Mouse (Mus musculus) forebrain, embryonic 15.5 days (tissue): ENCODE data around the gene Wdr54. TPM values are rescaled to one million over a fixed set of nuclear protein-coding genes. Genes with fewer than 3 reads are reported as not detected.
A peak's percentile ranks its signal among the peaks of the same experiment; 100 is the strongest.

ENCODE experiments used
- ATAC-seq: fragments of 200-750 bp; cut with Nextera tagmentation; replicated peaks from 2 replicates; pipeline ENCODE4 v1.8.0; 2017; ENCODE audit warnings: mild to moderate bottlenecking, moderate TSS enrichment, moderate library complexity
- H3K27ac ChIP-seq: fragments of 300-500 bp; sonication (generic); replicated peaks from 2 replicates; pipeline ENCODE4 v1.5.1; 2015; ENCODE audit warnings: mild to moderate bottlenecking, inconsistent platforms
- H3K27me3 ChIP-seq: fragments of 300-500 bp; sonication (generic); 2 replicates; pipeline ENCODE4 v1.6.1; 2015; ENCODE audit warnings: inconsistent platforms
- H3K36me3 ChIP-seq: fragments of 300-500 bp; sonication (generic); 2 replicates; pipeline ENCODE4 v1.6.1; 2015; ENCODE audit warnings: mild to moderate bottlenecking, inconsistent platforms
- H3K4me1 ChIP-seq: fragments of 300-500 bp; sonication (generic); 2 replicates; pipeline ENCODE4 v1.6.1; 2015; ENCODE audit warnings: inconsistent platforms
- H3K4me2 ChIP-seq: fragments of 300-500 bp; sonication (generic); replicated peaks from 2 replicates; pipeline ENCODE4 v1.6.1; 2015; ENCODE audit warnings: mild to moderate bottlenecking, inconsistent platforms
- H3K4me3 ChIP-seq: fragments of 300-500 bp; sonication (generic); 2 replicates; pipeline ENCODE4 v1.5.1; 2015; ENCODE audit warnings: mild to moderate bottlenecking, inconsistent platforms
- H3K9ac ChIP-seq: fragments of 300-500 bp; sonication (generic); replicated peaks from 2 replicates; pipeline ENCODE4 v1.6.1; 2015; ENCODE audit warnings: mild to moderate bottlenecking, inconsistent platforms
- H3K9me3 ChIP-seq: fragments of 300-500 bp; sonication (generic); 2 replicates; pipeline ENCODE4 v1.6.1; 2016; ENCODE audit warnings: inconsistent platforms
- WGBS: fragments of 180-500 bp; shearing (Covaris S2); methylation state at CpG from one replicate; pipeline ENCODE4 v1.1.7; 2015; ENCODE audit warnings: mixed read lengths; 5-methylcytosine and 5-hydroxymethylcytosine counted together
- polyA plus RNA-seq: library from polyadenylated mRNA; unstranded; fragments of >200 nt; fragmentation: Nextera tagmentation; extraction: Ambion mirVana; gene quantifications from 2 replicates; pipeline ENCODE4 v1.2.1, GENCODE M21; 2015

The Wdr54 gene
- polyA plus RNA-seq, 1 experiment from 2014 or later = 18.3 TPM

DNA sequence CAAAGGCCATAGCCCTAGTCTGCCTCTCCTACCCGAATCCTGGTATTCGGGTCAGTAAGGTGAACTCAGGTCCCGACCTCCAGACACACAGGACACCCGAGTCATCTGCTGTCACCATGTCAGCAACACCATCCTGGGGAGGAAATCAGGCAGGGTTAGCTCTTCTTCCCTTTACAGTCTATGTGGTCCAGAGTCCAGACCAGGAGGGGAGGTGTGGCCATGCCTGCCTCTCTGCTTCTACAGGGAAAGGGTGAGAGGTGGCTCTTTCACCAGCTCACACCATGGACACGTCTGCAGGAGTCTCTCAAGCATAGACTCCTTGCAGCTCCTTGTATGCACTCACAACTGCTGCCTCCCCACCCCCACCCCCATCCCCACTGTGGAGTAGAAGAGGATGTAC, 2.7 kb downstream of the Wdr54 start:
- no peak overlapping the region for H3K9ac ChIP-seq
- WGBS = 78% methylated on average over 5 of the region's 5 CpGs

DNA sequence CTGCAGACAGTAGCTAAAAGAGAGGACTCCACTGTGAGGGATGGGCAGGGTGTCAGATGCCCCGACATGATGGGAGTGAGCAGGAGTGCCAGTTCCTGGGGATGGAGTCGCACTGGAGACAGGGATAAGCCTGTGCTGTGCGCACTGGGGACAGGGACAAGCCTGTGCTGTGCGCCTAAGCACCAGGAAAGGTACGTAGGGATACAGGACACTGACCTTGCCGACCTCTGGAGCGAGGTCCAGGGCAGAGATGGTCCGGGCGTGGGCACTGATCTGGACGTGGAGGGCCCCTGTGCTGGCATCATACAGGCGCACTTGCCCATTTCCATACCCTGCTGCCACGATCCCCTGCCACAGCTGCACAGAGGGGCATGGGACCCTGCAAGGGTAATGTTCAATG, 3.2 kb downstream of the Wdr54 start:
- no peak overlapping the region for H3K9ac ChIP-seq
- peaks cover 5% of the 10 kb centered on the region; the same call in 1 of the 2 replicates for H3K36me3 ChIP-seq
- WGBS = 86% methylated on average over 12 of the region's 12 CpGs
- H3K4me1 ChIP-seq = peaks cover 20% of the 10 kb centered on the region
- no peak for ATAC-seq
- no peak overlapping the region for H3K4me2 ChIP-seq
- no peaks in the 10 kb centered on the region for H3K27me3 ChIP-seq
- no peaks in the 10 kb centered on the region for H3K9me3 ChIP-seq
- H3K4me3 ChIP-seq = no peak overlapping the region
- H3K27ac ChIP-seq = no peak overlapping the region

More for the DNA sequence above, 2.7 kb downstream of the Wdr54 start:
- Histone ChIP-seq H3K4me1 (peaks cover 20% of the 10 kb centered on the region), H3K36me3 (peaks cover 5% of the 10 kb centered on the region; the same call in 1 of the 2 replicates), H3K9me3 (no peaks in the 10 kb centered on the region), H3K4me3 (no peak overlapping the region), H3K27me3 (no peaks in the 10 kb centered on the region), H3K27ac (no peak overlapping the region), H3K4me2 (no peak overlapping the region)
- ATAC-seq = no peak

DNA sequence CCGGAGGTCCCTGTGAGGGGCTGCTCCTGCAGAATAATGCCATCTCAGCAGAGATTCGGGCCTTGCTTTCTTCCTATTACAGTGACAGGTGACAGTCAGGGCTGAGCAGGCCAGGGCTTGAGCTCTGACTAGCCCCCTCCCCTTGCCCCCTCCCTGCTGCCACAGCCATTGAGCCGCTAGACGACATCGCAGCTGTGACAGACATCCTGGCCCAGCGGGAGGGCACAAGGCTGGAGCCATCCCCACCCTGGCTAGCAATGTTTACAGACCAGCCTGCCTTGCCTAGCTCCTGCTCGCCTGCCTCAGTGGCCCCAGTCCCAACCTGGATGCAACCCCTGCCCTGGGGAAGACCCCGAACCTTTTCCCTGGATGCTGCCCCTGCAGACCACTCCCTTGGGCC, 4.5 kb downstream of the Wdr54 start:
- 23% methylated on average over 8 of the region's 8 CpGs for WGBS
- Histone ChIP-seq H3K9me3 (no peaks in the 10 kb centered on the region), H3K27ac (no peak overlapping the region), H3K4me3 (no peak overlapping the region), H3K27me3 (no peaks in the 10 kb centered on the region), H3K36me3 (peaks cover 5% of the 10 kb centered on the region; the same call in 1 of the 2 replicates), H3K4me2 (no peak overlapping the region), H3K9ac (no peak overlapping the region), H3K4me1 (peaks cover 20% of the 10 kb centered on the region)
- no peak for ATAC-seq

DNA sequence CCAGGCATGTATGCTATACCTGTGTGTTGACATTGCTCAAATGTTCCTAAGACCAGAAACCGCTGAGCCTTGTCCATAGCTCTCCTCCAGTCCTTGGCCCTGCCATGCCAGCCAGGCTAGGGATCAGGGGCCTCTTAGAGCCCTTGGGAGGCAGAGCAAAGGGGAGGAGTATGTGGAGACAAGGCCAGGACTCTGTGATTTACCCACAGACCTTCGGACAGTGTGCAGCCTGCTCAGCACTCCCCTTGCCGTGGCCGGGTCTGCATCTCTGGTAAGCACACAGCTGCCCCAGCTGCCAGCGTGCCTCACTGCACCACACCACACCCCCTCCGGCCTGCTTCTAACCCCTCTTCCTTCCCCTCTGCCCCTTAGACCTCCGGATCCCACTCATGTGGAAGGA, 8.9 kb downstream of the Wdr54 start:
- no peak overlapping the region for H3K9ac ChIP-seq
- 56% methylated on average over 7 of the region's 7 CpGs for WGBS

DNA sequence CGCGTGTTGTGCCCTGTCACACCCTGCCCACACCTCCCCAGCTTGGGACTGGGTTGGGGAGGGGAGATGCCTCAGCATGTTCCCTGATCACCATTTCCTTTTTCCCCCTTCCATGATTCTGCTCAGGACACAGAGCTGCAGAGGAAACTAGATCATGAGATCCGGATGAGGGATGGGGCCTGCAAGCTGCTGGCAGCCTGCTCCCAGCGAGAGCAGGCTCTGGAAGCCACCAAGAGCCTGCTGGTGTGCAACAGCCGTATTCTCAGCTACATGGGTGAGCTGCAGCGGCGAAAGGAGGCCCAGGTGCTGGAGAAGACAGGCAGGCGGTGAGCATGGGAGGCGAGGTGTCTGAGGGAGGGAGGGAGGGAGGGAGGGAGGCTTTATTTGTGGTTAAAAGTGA, 10.4 kb downstream of the Wdr54 start:
- Histone ChIP-seq H3K4me3 (no peak overlapping the region), H3K9ac (no peak overlapping the region), H3K4me2 (no peak overlapping the region), H3K27me3 (no peaks in the 10 kb centered on the region; the same call in 1 of the 2 replicates), H3K36me3 (no peaks in the 10 kb centered on the region), H3K4me1 (peaks cover 8% of the 10 kb centered on the region), H3K27ac (no peak overlapping the region), H3K9me3 (no peaks in the 10 kb centered on the region)
- 80% methylated on average over 9 of the region's 9 CpGs for WGBS
- no peak for ATAC-seq

More for the DNA sequence above, 8.9 kb downstream of the Wdr54 start:
- Histone ChIP-seq H3K27me3 (no peaks in the 10 kb centered on the region; the same call in 1 of the 2 replicates), H3K4me3 (no peak overlapping the region), H3K36me3 (no peaks in the 10 kb centered on the region), H3K9me3 (no peaks in the 10 kb centered on the region), H3K4me1 (peaks cover 2% of the 10 kb centered on the region), H3K27ac (no peak overlapping the region), H3K4me2 (no peak overlapping the region)
- ATAC-seq = no peak

DNA sequence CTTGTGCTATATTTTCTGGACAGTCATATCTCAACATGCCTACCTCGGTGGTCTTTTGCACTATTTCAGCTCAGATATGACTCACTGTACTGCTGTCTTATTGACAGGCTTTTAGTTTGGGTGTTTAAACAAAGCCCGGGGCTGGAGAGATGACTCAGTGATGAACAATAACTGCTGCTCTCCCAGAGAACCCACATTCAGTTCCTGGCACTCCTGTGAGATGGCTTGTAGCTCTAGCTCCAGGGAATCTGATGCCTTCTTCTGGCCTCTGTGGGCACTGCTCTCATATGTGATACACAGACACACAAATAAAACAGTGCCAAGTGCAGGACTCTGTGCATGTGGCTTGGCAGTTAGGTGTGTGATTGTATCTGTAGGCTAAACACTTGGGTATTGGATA, 11.0 kb downstream of the Wdr54 start:
- no peak overlapping the region for H3K4me2 ChIP-seq
- no peak overlapping the region for H3K9ac ChIP-seq
- 83% methylated on average over 2 of the region's 2 CpGs for WGBS
- no peak overlapping the region for H3K27ac ChIP-seq
- no peak for ATAC-seq
- H3K4me3 ChIP-seq = no peak overlapping the region
- no peaks in the 10 kb centered on the region; the same call in 1 of the 2 replicates for H3K27me3 ChIP-seq
- H3K9me3 ChIP-seq = no peaks in the 10 kb centered on the region
- no peaks in the 10 kb centered on the region for H3K36me3 ChIP-seq
- peaks cover 8% of the 10 kb centered on the region for H3K4me1 ChIP-seq

DNA sequence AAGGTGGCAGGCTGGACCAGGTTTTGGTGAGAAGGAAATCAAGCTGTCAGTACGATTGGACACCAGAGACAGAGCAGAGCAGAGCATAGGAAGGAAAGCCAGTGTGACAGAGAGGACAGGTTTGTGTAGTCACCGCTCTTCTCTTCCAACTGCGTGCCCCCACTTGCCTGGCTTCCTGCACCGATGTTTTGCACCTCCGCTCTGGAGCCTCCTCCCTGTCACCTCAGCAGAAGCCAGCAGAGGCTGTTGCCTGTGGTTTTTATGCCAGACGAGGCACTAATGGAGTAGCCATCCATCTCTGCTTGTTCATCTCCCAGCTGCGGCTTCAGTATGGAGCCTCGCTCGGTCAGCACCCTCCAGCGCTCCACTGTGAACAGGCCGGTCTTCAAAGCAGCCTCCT, 13.3 kb downstream of the Wdr54 start:
- Histone ChIP-seq H3K9ac (no peak overlapping the region), H3K4me2 (no peak overlapping the region), H3K27ac (no peak overlapping the region), H3K4me1 (peaks cover 14% of the 10 kb centered on the region), H3K4me3 (no peak overlapping the region), H3K9me3 (no peaks in the 10 kb centered on the region), H3K36me3 (no peaks in the 10 kb centered on the region), H3K27me3 (no peaks in the 10 kb centered on the region; the same call in 1 of the 2 replicates)
- ATAC-seq = no peak
- 50% methylated on average over 11 of the region's 11 CpGs for WGBS

DNA sequence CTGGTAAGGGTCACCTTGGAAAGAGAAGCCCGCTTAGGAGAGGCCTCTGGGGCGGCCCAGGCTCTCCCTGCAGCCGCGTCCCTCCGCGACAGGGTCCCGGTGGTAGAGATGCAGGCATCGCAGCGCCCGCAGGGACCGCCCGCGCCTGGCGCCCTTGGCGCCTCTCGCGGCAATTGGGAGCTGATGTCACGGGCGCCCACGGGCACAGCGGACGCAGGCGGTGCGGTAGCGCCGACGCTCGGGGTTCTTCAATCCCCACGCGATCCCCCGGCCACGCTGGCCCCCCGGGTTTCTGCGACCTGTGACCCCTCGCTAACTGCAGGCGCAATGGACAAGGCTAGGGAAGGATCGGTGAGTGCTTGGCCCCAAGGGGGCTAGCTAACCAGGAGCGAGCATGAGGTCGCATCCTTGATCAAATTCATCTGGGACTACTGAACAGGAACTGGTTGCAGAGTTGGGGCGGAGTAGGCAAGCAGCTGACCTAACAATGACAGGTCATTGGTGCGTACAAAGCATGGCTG, 13.9 kb downstream of the Wdr54 start:
- Histone ChIP-seq H3K27me3 (no peaks in the 10 kb centered on the region; the same call in 1 of the 2 replicates), H3K4me1 (peaks cover 20% of the 10 kb centered on the region), H3K4me2 (peak overlapping the region; percentile 56), H3K9ac (peak overlapping the region; percentile 53), H3K9me3 (no peaks in the 10 kb centered on the region), H3K4me3 (peak overlapping the region; percentile 38), H3K27ac (no peak overlapping the region), H3K36me3 (no peaks in the 10 kb centered on the region)
- 2% methylated on average over 41 of the region's 41 CpGs for WGBS
- ATAC-seq = peak; percentile 23; the same call in 1 of the 2 replicates

DNA sequence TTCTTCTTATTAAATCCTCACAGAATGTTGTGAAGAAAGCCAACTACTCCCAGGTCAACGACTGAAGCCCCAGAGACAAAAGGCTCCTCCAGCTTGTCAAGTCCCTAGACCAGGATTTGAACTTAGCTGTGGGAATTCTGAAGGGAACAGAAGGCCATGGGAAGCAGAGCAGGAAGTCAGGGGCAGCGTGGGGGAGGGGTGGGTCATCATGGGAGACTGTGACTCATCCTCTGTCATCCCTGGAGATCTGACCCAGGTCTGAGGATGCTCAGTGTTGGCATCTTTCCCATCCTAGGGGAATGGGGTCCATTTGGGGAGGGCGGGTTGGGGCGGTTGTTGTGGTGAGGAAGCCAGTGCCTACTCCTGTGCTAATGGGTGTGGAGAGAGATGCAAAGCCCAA, 14.6 kb downstream of the Wdr54 start:
- WGBS = 41% methylated on average over 4 of the region's 4 CpGs
- peaks cover 26% of the 10 kb centered on the region for H3K4me1 ChIP-seq
- no peak overlapping the region for H3K4me3 ChIP-seq
- no peaks in the 10 kb centered on the region for H3K36me3 ChIP-seq
- no peak for ATAC-seq
- no peak overlapping the region for H3K27ac ChIP-seq
- no peaks in the 10 kb centered on the region for H3K9me3 ChIP-seq
- H3K27me3 ChIP-seq = no peaks in the 10 kb centered on the region; the same call in 1 of the 2 replicates
- peak overlapping the region; percentile 56; the same call in 1 of the 2 replicates for H3K4me2 ChIP-seq
- peak overlapping the region; percentile 53; the same call in 1 of the 2 replicates for H3K9ac ChIP-seq

DNA sequence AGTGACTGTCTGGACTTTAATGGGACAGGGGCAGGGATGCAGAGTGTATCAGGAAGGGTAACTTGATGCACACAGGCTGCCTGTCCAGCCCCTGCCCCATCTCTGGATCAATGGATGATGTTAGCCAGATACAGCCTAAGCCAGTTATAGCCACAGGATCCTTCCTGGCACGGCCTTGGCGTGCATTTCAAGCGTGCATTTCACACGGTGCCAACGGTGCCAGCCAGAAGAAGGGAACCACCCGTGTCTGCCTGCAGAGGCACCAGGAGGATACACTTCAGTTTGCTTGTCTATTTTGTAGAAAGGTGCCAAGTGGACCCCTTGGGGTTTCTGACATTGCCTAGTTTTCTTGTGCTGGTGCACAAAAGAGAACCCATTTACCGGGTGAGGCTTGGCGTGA, 16.2 kb downstream of the Wdr54 start:
- H3K27me3 ChIP-seq = peaks cover 2% of the 10 kb centered on the region; the same call in 1 of the 2 replicates
- H3K4me2 ChIP-seq = no peak overlapping the region
- ATAC-seq = no peak
- peaks cover 27% of the 10 kb centered on the region for H3K4me1 ChIP-seq
- 88% methylated on average over 8 of the region's 8 CpGs for WGBS
- no peak overlapping the region for H3K4me3 ChIP-seq
- no peak overlapping the region for H3K9ac ChIP-seq
- H3K27ac ChIP-seq = no peak overlapping the region
- no peaks in the 10 kb centered on the region for H3K36me3 ChIP-seq
- H3K9me3 ChIP-seq = no peaks in the 10 kb centered on the region

DNA sequence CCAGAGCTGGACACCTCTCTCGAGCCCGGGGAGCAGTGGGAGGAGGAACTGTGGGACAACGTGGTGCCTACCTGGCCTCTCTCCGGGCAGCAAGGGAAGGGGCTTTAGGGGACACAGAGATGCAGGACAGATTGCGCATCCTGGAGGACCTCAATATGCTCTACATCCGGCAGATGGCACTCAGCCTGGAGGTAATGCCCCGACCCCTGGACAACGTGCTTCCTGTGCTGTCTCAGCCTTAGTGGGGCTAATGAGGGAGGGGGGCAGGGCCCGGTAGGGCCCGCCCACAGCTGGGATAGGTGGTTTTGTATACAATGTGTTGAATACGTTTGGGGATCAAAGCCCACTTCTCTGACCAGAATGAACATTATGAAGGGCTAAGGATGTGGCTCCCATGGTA, 18.1 kb downstream of the Wdr54 start:
- Histone ChIP-seq H3K4me3 (peak overlapping the region; percentile 35), H3K4me2 (peak overlapping the region; percentile 47), H3K36me3 (no peaks in the 10 kb centered on the region), H3K9ac (peak overlapping the region; percentile 46; the same call in 1 of the 2 replicates), H3K27ac (peak overlapping the region; percentile 64), H3K9me3 (no peaks in the 10 kb centered on the region), H3K4me1 (peaks cover 27% of the 10 kb centered on the region), H3K27me3 (peaks cover 5% of the 10 kb centered on the region; the same call in 1 of the 2 replicates)
- 2% methylated on average over 11 of the region's 11 CpGs for WGBS
- no peak for ATAC-seq

DNA sequence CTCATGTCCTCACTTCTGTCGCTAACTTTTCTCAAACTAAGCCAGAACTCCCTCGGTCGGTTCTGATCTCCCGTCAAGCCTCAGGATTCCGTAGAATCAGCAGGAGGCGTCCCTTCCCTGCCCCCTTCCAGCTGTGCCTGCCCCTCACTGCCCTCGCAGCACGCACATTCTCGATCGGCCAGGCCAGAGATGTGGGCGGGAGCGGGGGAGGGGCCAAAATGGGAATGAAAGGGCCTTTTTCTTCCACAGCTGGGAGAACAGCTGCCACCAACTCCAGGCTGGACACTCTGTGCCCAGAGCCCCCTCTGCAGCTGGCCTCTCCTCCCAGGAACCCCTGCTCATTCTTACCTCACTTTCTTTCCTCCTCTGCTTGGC, 18.6 kb downstream of the Wdr54 start:
- no peaks in the 10 kb centered on the region for H3K36me3 ChIP-seq
- H3K4me3 ChIP-seq = peak overlapping the region; percentile 35
- peak; percentile 37 for ATAC-seq
- H3K27ac ChIP-seq = peak overlapping the region; percentile 64
- H3K9ac ChIP-seq = peak overlapping the region; percentile 46
- WGBS = 1% methylated on average over 12 of the region's 12 CpGs
- peaks cover 27% of the 10 kb centered on the region for H3K4me1 ChIP-seq
- H3K4me2 ChIP-seq = peak overlapping the region; percentile 47
- peaks cover 5% of the 10 kb centered on the region; the same call in 1 of the 2 replicates for H3K27me3 ChIP-seq
- no peaks in the 10 kb centered on the region for H3K9me3 ChIP-seq
